Mouse (Mus musculus): Measurements from ENCODE around the gene Pih1h3b. TPM values are rescaled to one million over a fixed set of nuclear protein-coding genes. Genes with fewer than 3 reads are reported as not detected.

Gene Pih1h3b
- total RNA-seq (2014; rRNA removed) = 1.7 TPM in 1 of 2 replicates, not detected in the other
- not detected in 2 replicates for polyA plus RNA-seq (2015; fragmentation: Nextera tagmentation; extraction: Ambion mirVana)

DNA sequence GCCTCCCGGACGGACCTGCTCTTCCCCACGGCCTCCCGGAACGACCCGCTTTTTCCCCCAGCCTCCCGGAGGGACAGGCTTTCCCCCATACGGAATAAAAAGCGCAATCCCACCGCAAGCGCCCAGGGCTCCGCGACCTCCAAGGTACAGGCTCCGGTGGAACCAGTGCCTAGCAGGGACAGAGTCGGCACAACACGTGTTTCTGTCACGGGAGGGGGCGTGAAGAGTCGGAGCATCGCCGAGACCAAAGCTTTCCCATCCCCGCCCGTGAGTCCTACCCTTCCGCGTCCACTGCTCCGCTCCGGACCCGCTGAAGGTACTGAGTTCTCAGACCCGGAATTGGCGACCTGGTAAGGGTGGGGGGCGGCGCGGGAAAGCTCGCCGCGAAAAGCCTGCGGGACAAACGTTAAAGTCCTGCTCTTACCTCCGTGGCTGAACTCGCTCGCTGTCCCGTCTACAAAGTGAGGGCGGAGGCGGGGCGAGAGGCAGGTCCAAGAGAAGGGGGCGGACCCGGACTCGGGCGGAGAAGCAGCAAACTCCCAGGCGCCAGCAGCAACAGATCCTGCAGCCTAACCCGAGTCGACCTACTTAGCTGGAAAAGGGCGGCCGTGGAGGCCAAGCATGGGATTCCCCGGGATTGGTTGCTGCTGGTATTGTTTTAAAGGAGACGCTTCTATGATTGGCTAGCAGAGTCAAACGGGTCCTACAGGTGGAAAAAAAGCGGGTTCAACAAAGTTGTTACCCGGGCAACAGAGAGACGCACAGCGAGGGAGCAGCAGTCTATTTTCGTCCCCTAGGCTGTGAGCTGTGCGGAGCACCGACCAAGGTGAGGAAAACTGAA is at the start of gene Pih1h3b, which contains the start of gene Nup62cl:
Pih1h3b (plus strand) TSS at position 745 of the 841 bp plus-strand sequence.
Nup62cl (minus strand) TSS at position 578 of the 841 bp plus-strand sequence.
- H3K4me2 ChIP-seq (ENCODE audit: low read depth, low read length, poor library complexity, severe bottlenecking) = peak within 1 kb of the TSS; percentile 43
- no peak within 1 kb of the TSS for H3K27ac ChIP-seq (ENCODE audit: low read depth, low read length)
- 0 out of 2 replicates have a peak within 1 kb of the TSS, but pooled peaks have one; percentile 2 for H3K9ac ChIP-seq (replicated peaks; ENCODE audit: low read length, poor library complexity, severe bottlenecking)
- H3K27me3 ChIP-seq (ENCODE audit: insufficient read depth, low read length) = peaks cover 11% of the 10 kb centered on the region; the same call in 1 of the 2 replicates
- WGBS = 21% methylated on average over 63 of the region's 64 CpGs
- peak; percentile 34; the same call in 1 of the 2 replicates for ATAC-seq (ENCODE audit: low FRiP score)
- no peaks in the 10 kb centered on the region for H3K36me3 ChIP-seq (ENCODE audit: insufficient read depth, low read length)
- H3K4me1 ChIP-seq (ENCODE audit: insufficient read depth, low read length) = no peaks in the 10 kb centered on the region
- DNase-seq (ENCODE audit: low spot score) = peak; percentile 35
- 0 out of 2 replicates have a peak, but pooled peaks cover 8% of the 10 kb centered on the region for H3K9me3 ChIP-seq (ENCODE audit: low read length)
- peak within 1 kb of the TSS; percentile 34 for H3K4me3 ChIP-seq (ENCODE audit: low read depth, low read length)
- TF ChIP-seq CTCF (IDR thresholded peaks at IDR 0.05) = no peak

DNA sequence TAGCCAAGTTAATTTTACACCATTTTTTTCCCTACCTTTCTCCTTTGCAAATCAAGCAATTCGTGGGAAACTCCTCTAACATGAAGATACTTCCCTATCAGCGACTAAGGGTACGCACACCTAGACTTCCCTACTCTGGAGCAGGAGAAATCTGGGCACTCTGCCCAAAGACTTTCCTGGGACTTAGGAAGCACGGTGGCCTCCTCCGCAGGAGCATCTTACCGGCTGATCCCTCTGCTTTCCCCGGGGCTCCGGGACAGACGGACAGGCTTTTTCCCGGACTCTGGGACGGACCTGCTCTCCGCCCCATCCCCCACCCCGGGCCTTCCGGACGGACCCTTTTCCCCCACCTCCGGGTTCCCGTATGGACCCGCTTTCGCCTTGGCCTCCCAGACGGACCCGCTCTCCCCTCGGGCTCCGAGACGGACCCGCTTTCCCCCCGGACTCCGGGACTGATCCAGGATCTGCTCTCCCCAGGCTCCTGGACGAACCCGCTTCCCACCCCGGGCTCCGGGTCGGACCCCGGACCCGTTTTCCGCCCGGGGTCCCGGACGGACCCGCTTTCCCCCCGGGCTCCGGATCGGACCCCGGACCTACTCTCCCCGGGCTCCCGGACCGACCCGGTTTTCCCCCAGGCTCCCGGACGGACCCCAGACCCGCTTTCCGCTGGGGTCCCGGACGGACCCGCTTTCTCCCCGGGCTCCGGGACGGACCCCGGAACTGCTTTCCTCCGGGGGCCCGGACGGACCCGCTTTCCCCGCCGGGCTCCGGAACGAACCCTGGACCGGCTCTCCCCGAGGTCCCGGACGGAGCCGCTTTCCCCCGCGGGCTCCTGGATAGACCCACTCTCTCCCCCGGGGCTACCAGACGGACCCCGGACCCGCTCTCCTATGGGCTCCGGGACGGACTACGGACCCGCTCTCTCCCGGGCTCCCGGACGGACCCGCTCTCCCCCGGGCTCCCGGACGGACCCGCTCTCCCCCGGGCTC is 1.5 kb upstream of the Pih1h3b start:
- ATAC-seq (ENCODE audit: low FRiP score) (0 out of 2 replicates have a peak, but pooled peaks have one; percentile 47), DNase-seq (ENCODE audit: low spot score) (peak; percentile 2)
- Histone ChIP-seq H3K27ac (ENCODE audit: low read depth, low read length) (no peak overlapping the region), H3K4me1 (ENCODE audit: insufficient read depth, low read length) (no peaks in the 10 kb centered on the region), H3K36me3 (ENCODE audit: insufficient read depth, low read length) (no peaks in the 10 kb centered on the region), H3K27me3 (ENCODE audit: insufficient read depth, low read length) (peaks cover 11% of the 10 kb centered on the region; the same call in 1 of the 2 replicates), H3K4me2 (ENCODE audit: low read depth, low read length, poor library complexity, severe bottlenecking) (peak overlapping the region; percentile 43), H3K9ac (replicated peaks; ENCODE audit: low read length, poor library complexity, severe bottlenecking) (no peak overlapping the region), H3K9me3 (ENCODE audit: low read length) (0 out of 2 replicates have a peak, but pooled peaks cover 8% of the 10 kb centered on the region), H3K4me3 (ENCODE audit: low read depth, low read length) (peak overlapping the region; percentile 34)
- TF ChIP-seq CTCF (IDR thresholded peaks at IDR 0.05) = no peak
- WGBS = 25% methylated on average over 65 of the region's 90 CpGs

DNA sequence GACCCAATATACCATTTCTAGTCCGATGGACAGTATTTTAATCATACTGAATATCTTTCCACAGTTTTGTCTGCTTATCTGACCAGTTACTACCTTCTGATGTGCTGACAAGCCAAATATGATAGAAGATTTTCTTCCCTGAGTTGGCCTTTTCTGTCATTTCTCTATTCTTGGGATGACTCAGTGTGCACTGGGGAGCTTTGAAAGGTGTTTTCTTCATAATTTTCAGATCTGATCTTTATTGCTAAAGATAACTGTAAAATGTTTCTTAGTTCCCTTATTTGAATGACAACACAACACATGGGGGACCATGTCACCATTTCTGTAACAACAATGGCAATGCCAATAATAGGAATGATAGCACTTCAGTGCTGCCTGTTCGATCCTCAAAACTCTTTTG is 19.9 kb downstream of the Pih1h3b start:
- H3K4me3 ChIP-seq (ENCODE audit: low read depth, low read length) = no peak overlapping the region
- H3K27ac ChIP-seq (ENCODE audit: low read depth, low read length) = no peak overlapping the region
- DNase-seq (ENCODE audit: low spot score) (no peak), ATAC-seq (ENCODE audit: low FRiP score) (no peak)
- no peak overlapping the region for H3K9ac ChIP-seq (replicated peaks; ENCODE audit: low read length, poor library complexity, severe bottlenecking)
- no peaks in the 10 kb centered on the region for H3K9me3 ChIP-seq (ENCODE audit: low read length)
- no peak for TF ChIP-seq CTCF (IDR thresholded peaks at IDR 0.05)
- H3K36me3 ChIP-seq (ENCODE audit: insufficient read depth, low read length) = no peaks in the 10 kb centered on the region
- no peak overlapping the region for H3K4me2 ChIP-seq (ENCODE audit: low read depth, low read length, poor library complexity, severe bottlenecking)
- 88% methylated on average over 2 of the region's 2 CpGs for WGBS
- H3K27me3 ChIP-seq (ENCODE audit: insufficient read depth, low read length) = no peaks in the 10 kb centered on the region
- H3K4me1 ChIP-seq (ENCODE audit: insufficient read depth, low read length) = no peaks in the 10 kb centered on the region

DNA sequence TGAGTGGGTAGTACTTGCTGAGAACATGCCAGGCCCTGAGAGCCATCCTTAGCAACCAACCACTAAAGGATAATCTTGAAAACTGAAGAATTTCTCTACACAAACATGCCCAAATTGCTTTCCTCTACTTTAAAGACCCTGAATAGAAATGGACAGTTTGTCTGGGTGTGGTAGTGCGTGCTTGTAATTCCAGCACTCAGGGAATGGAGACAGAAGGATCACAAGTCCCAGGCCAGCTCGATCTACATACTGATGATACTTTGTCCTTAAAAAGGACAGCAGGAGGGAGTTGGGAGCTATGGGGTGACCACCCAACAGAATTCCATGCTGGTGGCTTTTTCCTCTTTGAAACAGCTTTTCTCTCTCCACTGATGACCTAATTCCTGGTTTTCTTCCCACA is 31.4 kb downstream of the Pih1h3b start:
- no peak for TF ChIP-seq CTCF (IDR thresholded peaks at IDR 0.05)
- WGBS = 82% methylated on average over 2 of the region's 2 CpGs
- Histone ChIP-seq H3K4me1 (ENCODE audit: insufficient read depth, low read length) (no peaks in the 10 kb centered on the region), H3K9ac (replicated peaks; ENCODE audit: low read length, poor library complexity, severe bottlenecking) (no peak overlapping the region), H3K27me3 (ENCODE audit: insufficient read depth, low read length) (no peaks in the 10 kb centered on the region), H3K4me3 (ENCODE audit: low read depth, low read length) (no peak overlapping the region), H3K9me3 (ENCODE audit: low read length) (no peaks in the 10 kb centered on the region), H3K27ac (ENCODE audit: low read depth, low read length) (no peak overlapping the region), H3K4me2 (ENCODE audit: low read depth, low read length, poor library complexity, severe bottlenecking) (no peak overlapping the region), H3K36me3 (ENCODE audit: insufficient read depth, low read length) (no peaks in the 10 kb centered on the region)
- DNase-seq (ENCODE audit: low spot score) (no peak), ATAC-seq (ENCODE audit: low FRiP score) (no peak)

Other genes with a start within 250 kb of the Pih1h3b start
- 2.6 and 10.2 TPM in 2 replicates for gene Morc4, start 191.2 kb upstream of the Pih1h3b start, total RNA-seq (2014; rRNA removed)
- gene Morc4, start 191.2 kb upstream of the Pih1h3b start, polyA plus RNA-seq (2015; fragmentation: Nextera tagmentation; extraction: Ambion mirVana) = 2.5 and 3.1 TPM in 2 replicates
- gene Rbm41, start 64.3 kb upstream of the Pih1h3b start, total RNA-seq (2014; rRNA removed) = 6.9 and 9.7 TPM in 2 replicates
- gene Rbm41, start 64.3 kb upstream of the Pih1h3b start, polyA plus RNA-seq (2015; fragmentation: Nextera tagmentation; extraction: Ambion mirVana) = 2.3 and 3.1 TPM in 2 replicates
- gene Nup62cl, start 167 bp upstream of the Pih1h3b start, total RNA-seq (2014; rRNA removed) = 2.1 and 2.8 TPM in 2 replicates
- gene Nup62cl, start 167 bp upstream of the Pih1h3b start, polyA plus RNA-seq (2015; fragmentation: Nextera tagmentation; extraction: Ambion mirVana) = 3.4 and 5.6 TPM in 2 replicates